Mouse (Mus musculus) MEL (cell line): ENCODE results near the gene Gm11111. TPM values are rescaled to one million over a fixed set of nuclear protein-coding genes. Genes with fewer than 3 reads are reported as not detected.

Source experiments
- DNase-seq: peaks from one replicate; pipeline ENCODE4 v3.0.0; 2011; ENCODE audit warnings: low read depth, low spot score
- H3K27ac ChIP-seq: 2 replicates; pipeline ENCODE4 v1.5.1; 2012; ENCODE audit warnings: low read depth, mild to moderate bottlenecking, control low read depth, low read length, moderate library complexity; ENCODE audit not compliant: control insufficient read depth
- H3K27me3 ChIP-seq, 2 experiments: fragments of 150-350 bp in 1 of 2; sonication (generic) in 1 of 2; 2 replicates each; pipeline ENCODE4 v1.6.1; 2012; ENCODE audit warnings: low read length in 2 of 2, mild to moderate bottlenecking in 2 of 2, improper control_type of control experiment in 1 of 2, moderate library complexity in 1 of 2; ENCODE audit not compliant: insufficient read depth in 2 of 2, control insufficient read depth in 1 of 2
- H3K36me3 ChIP-seq, 2 experiments: 2 replicates each; pipeline ENCODE4 v1.6.1; 2012 to 2014; ENCODE audit warnings: low read length in 2 of 2, improper control_type of control experiment in 1 of 2, inconsistent platforms in 1 of 2, mild to moderate bottlenecking in 1 of 2; ENCODE audit not compliant: insufficient read depth in 2 of 2, control insufficient read depth in 1 of 2
- H3K4me1 ChIP-seq, 2 experiments: fragments of 150-350 bp in 1 of 2; sonication (generic) in 1 of 2; 2 replicates each; pipeline ENCODE4 v1.6.1; 2012; ENCODE audit warnings: low read length in 2 of 2, improper control_type of control experiment in 1 of 2, mild to moderate bottlenecking in 1 of 2; ENCODE audit not compliant: insufficient read depth in 2 of 2, control insufficient read depth in 1 of 2
- H3K4me3 ChIP-seq, 2 experiments: fragments of 150-350 bp in 1 of 2; sonication (generic) in 1 of 2; 2 replicates each; pipeline ENCODE4 v1.5.1; 2012; ENCODE audit warnings: low read depth in 2 of 2, low read length in 2 of 2, mild to moderate bottlenecking in 2 of 2, moderate library complexity in 2 of 2, control low read depth in 1 of 2, improper control_type of control experiment in 1 of 2; ENCODE audit not compliant: control insufficient read depth in 1 of 2, insufficient read depth in 1 of 2
- H3K79me2 ChIP-seq: 2 replicates; pipeline ENCODE4 v1.6.1; 2012; ENCODE audit warnings: mild to moderate bottlenecking, low read length, moderate library complexity; ENCODE audit not compliant: control insufficient read depth, poor library complexity, insufficient read depth
- H3K9ac ChIP-seq: 2 replicates; pipeline ENCODE4 v1.6.1; 2012; ENCODE audit warnings: low read depth, mild to moderate bottlenecking, control low read depth, low read length, moderate library complexity; ENCODE audit not compliant: control insufficient read depth, poor library complexity, severe bottlenecking
- H3K9me3 ChIP-seq: fragments of 150-350 bp; sonication (generic); replicated peaks from 2 replicates; pipeline ENCODE4 v1.6.1; 2012; ENCODE audit warnings: mild to moderate bottlenecking, low read length, improper control_type of control experiment, moderate library complexity; ENCODE audit not compliant: insufficient read depth
- BHLHE40 ChIP-seq: IDR thresholded peaks from 2 replicates; pipeline ENCODE4 v1.6.1; 2012; ENCODE audit warnings: low read depth, mild to moderate bottlenecking, inconsistent platforms, low read length, improper control_type of control experiment, borderline replicate concordance
- CHD2 ChIP-seq: IDR thresholded peaks from 2 replicates; pipeline ENCODE4 v1.6.1; 2011; ENCODE audit warnings: low read length, improper control_type of control experiment
- E2F4 ChIP-seq: IDR thresholded peaks from 2 replicates; pipeline ENCODE4 v1.6.1; 2011; ENCODE audit warnings: low read depth, low read length, improper control_type of control experiment, borderline replicate concordance
- ELF1 ChIP-seq: IDR thresholded peaks from 2 replicates; pipeline ENCODE4 v1.6.1; 2014; ENCODE audit warnings: low read depth, mild to moderate bottlenecking, inconsistent platforms, low read length, improper control_type of control experiment, moderate library complexity
- EP300 ChIP-seq, 2 experiments: IDR thresholded peaks; 2 replicates each; pipeline ENCODE4 v1.6.1; 2011; ENCODE audit warnings: improper control_type of control experiment in 2 of 2, low read length in 2 of 2, low read depth in 1 of 2, mild to moderate bottlenecking in 1 of 2
- ETS1 ChIP-seq: IDR thresholded peaks from 2 replicates; pipeline ENCODE4 v1.6.1; 2012; ENCODE audit warnings: low read depth, mild to moderate bottlenecking, inconsistent platforms, low read length, improper control_type of control experiment, moderate library complexity
- GATA1 ChIP-seq: IDR thresholded peaks from 2 replicates; pipeline ENCODE4 v1.6.1; 2011; ENCODE audit warnings: low read depth, low read length, improper control_type of control experiment
- KAT2A ChIP-seq: conservative IDR thresholded peaks from 2 replicates; pipeline ENCODE4 v1.6.1; 2012; ENCODE audit warnings: low read depth, low read length, improper control_type of control experiment, inconsistent platforms
- MAX ChIP-seq: IDR thresholded peaks from 2 replicates; pipeline ENCODE4 v1.6.1; 2011; ENCODE audit warnings: low read length, improper control_type of control experiment
- MAZ ChIP-seq: IDR thresholded peaks from 2 replicates; pipeline ENCODE4 v1.6.1; 2012; ENCODE audit warnings: low read depth, mild to moderate bottlenecking, inconsistent platforms, low read length, improper control_type of control experiment
- MEF2A ChIP-seq: IDR thresholded peaks from 2 replicates; pipeline ENCODE4 v1.6.1; 2014; ENCODE audit warnings: low read depth, mild to moderate bottlenecking, inconsistent platforms, low read length, improper control_type of control experiment; ENCODE audit not compliant: poor library complexity, insufficient replicate concordance, severe bottlenecking; ENCODE audit errors: extremely low read depth
- MXI1 ChIP-seq: IDR thresholded peaks from 2 replicates; pipeline ENCODE4 v1.6.1; 2011; ENCODE audit warnings: mild to moderate bottlenecking, low read depth, low read length, improper control_type of control experiment
- MYB ChIP-seq: IDR thresholded peaks from 2 replicates; pipeline ENCODE4 v1.6.1; 2011; ENCODE audit warnings: mild to moderate bottlenecking, low read depth, low read length, improper control_type of control experiment
- NELFE ChIP-seq: IDR thresholded peaks from 2 replicates; pipeline ENCODE4 v1.6.1; 2011; ENCODE audit warnings: low read depth, low read length, improper control_type of control experiment
- POLR2AphosphoS2 ChIP-seq: IDR thresholded peaks from 2 replicates; pipeline ENCODE4 v1.6.1; 2011; ENCODE audit warnings: low read length, improper control_type of control experiment
- RCOR1 ChIP-seq: IDR thresholded peaks from 2 replicates; pipeline ENCODE4 v1.6.1; 2012; ENCODE audit warnings: low read depth, mild to moderate bottlenecking, inconsistent platforms, low read length, improper control_type of control experiment
- SIN3A ChIP-seq: IDR thresholded peaks from 2 replicates; pipeline ENCODE4 v1.6.1; 2012; ENCODE audit warnings: low read length, improper control_type of control experiment, inconsistent platforms
- SMC3 ChIP-seq: IDR thresholded peaks from 2 replicates; pipeline ENCODE4 v1.6.1; 2011; ENCODE audit warnings: low read depth, low read length, improper control_type of control experiment
- TAL1 ChIP-seq: IDR thresholded peaks from 2 replicates; pipeline ENCODE4 v1.6.1; 2012; ENCODE audit warnings: mild to moderate bottlenecking, inconsistent platforms, low read length, moderate library complexity, mixed read lengths
- UBTF ChIP-seq: IDR thresholded peaks from 2 replicates; pipeline ENCODE4 v1.6.1; 2012; ENCODE audit warnings: low read depth, mild to moderate bottlenecking, inconsistent platforms, low read length, improper control_type of control experiment, moderate library complexity, borderline replicate concordance; ENCODE audit not compliant: insufficient read depth
- USF2 ChIP-seq, 2 experiments: IDR thresholded peaks; 2 replicates each; pipeline ENCODE4 v1.6.1; 2011 to 2012; ENCODE audit warnings: improper control_type of control experiment in 2 of 2, low read length in 2 of 2, borderline replicate concordance in 1 of 2, inconsistent platforms in 1 of 2, low read depth in 1 of 2, mild to moderate bottlenecking in 1 of 2; ENCODE audit not compliant: insufficient read depth in 1 of 2
- ZC3H11A ChIP-seq: IDR thresholded peaks from 2 replicates; pipeline ENCODE4 v1.6.1; 2012; ENCODE audit warnings: low read depth, mild to moderate bottlenecking, inconsistent platforms, low read length, improper control_type of control experiment
- ZKSCAN1 ChIP-seq: IDR thresholded peaks from 2 replicates; pipeline ENCODE4 v1.6.1; 2012; ENCODE audit warnings: low read depth, mild to moderate bottlenecking, inconsistent platforms, low read length, improper control_type of control experiment, moderate library complexity
- ZMIZ1 ChIP-seq: IDR thresholded peaks from 2 replicates; pipeline ENCODE4 v1.6.1; 2012; ENCODE audit warnings: low read depth, mild to moderate bottlenecking, inconsistent platforms, low read length, improper control_type of control experiment, moderate library complexity
- ZNF384 ChIP-seq: IDR thresholded peaks from 2 replicates; pipeline ENCODE4 v1.6.1; 2012; ENCODE audit warnings: low read depth, mild to moderate bottlenecking, inconsistent platforms, low read length, improper control_type of control experiment
- polyA plus RNA-seq, 2 experiments: library from polyadenylated mRNA; stranded (reverse) in 1 of 2; unstranded in 1 of 2; fragments of >175 nt in 1 of 2; fragments of >200 nt in 1 of 2; gene quantifications; 2 replicates each; pipeline versions ENCODE4 v1.2.1 to v1.2.4; 2012; ENCODE audit warnings: low replicate concordance in 2 of 2, low read depth in 1 of 2; ENCODE audit not compliant: insufficient read length in 2 of 2, insufficient read depth in 1 of 2, missing spikeins in 1 of 2
- total RNA-seq: library from RNA; depleted of rRNA; stranded (reverse); fragments of 300-350 nt; gene quantifications from 2 replicates; pipeline ENCODE4 v1.2.3, GENCODE M21; 2012

Gene Gm11111
- total and polyA plus RNA-seq, 3 experiments: not detected

DNA sequence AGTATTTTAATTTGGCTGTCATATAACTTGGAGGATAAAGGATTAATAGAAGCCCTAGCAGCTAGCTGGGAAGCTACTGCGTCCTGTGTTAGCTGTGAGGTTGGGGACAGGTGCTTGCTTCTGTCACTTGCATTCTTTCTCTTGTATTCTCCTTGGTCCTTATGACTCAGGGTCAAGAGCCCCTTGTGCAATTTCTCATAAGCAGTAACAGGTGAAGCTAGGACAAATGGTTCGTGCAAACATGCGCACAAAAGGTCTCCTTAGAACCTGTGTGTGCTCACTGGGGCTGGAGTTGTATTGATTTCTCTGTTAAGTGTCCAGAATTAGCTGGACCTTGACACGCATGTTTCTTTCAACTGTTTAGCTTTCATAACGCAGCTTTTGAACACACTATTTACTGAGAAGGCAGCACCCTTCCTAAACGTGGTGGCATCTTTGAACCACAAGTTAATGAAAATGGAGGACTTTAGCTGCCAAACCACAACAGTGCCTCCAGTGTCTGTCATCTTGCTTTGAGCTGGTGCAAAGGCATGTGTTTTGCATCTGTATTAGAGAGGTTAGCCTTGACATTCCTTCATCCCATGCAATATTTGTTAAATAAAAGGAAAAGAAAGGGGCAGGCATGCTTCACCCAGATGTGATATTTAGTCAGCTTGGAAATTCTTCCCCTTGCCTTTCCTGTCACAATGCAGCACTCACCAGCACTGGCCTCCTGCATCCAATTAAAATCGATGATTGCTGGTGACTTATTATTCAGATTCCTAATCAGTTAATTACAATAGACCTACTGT is 511 bp downstream of the Gm11111 start:
- H3K4me3 ChIP-seq: no peak overlapping the region
- DNase-seq: no peak
- H3K79me2 ChIP-seq: no peaks in the 10 kb centered on the region
- H3K9me3 ChIP-seq: no peaks in the 10 kb centered on the region
- H3K4me1 ChIP-seq: no peaks in the 10 kb centered on the region
- no peaks in the 10 kb centered on the region for H3K36me3 ChIP-seq
- no peak overlapping the region for H3K27ac ChIP-seq
- H3K27me3 ChIP-seq: no peaks in the 10 kb centered on the region
- TF ChIP-seq SMC3: no peak
- TF ChIP-seq ZC3H11A: no peak
- no peak for TF ChIP-seq KAT2A
- no peak for TF ChIP-seq MXI1
- TF ChIP-seq POLR2AphosphoS2: no peak
- TF ChIP-seq E2F4: no peak
- no peak for TF ChIP-seq ELF1
- no peak for TF ChIP-seq ZMIZ1
- no peak for TF ChIP-seq MEF2A
- TF ChIP-seq TAL1: no peak
- TF ChIP-seq MAZ: no peak
- H3K9ac ChIP-seq: no peak overlapping the region

DNA sequence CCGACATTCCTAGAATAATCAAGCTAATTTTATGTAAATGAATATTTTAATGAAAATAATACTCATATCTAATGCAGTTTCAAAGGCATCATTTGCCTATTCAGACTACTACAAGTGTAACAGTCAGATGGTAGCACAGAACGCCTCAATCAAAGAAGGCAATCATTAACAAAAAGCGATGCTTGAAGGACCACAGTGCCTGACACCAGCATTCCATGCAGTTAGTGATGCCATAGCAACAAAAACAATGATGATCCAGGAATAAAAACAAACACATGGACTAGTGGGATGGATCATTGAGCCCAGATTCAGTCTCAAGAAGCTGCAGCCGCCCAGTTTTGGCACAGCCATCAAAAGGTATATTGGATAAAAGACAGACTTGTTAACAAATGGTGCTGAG is 8.8 kb downstream of the Gm11111 start:
- Histone ChIP-seq H3K4me1 (no peaks in the 10 kb centered on the region), H3K27me3 (no peaks in the 10 kb centered on the region), H3K4me3 (no peak overlapping the region), H3K79me2 (no peaks in the 10 kb centered on the region), H3K36me3 (no peaks in the 10 kb centered on the region), H3K27ac (no peak overlapping the region), H3K9ac (no peak overlapping the region), H3K9me3 (no peaks in the 10 kb centered on the region)
- no peak for DNase-seq
- TF ChIP-seq BHLHE40 (no peak), RCOR1 (no peak), MAZ (no peak), NELFE (no peak), MYB (no peak), ZKSCAN1 (no peak), CHD2 (no peak), MAX (no peak), USF2 (IDR thresholded peaks at IDR 0.05; ENCODE audit: borderline replicate concordance in 1 of 2, insufficient read depth in 1 of 2, low read depth in 1 of 2, low read length in 2 of 2) (no peak), ZNF384 (no peak), MEF2A (no peak), ETS1 (no peak), UBTF (no peak), GATA1 (no peak), KAT2A (no peak), E2F4 (no peak), EP300 (IDR thresholded peaks at IDR 0.05; ENCODE audit: low read depth in 1 of 2, low read length in 2 of 2) (no peak), SIN3A (no peak)
- TF ChIP-seq, all 39 proteins: peak for 0
